Mouse (Mus musculus) adrenal gland, postnatal 4 days (tissue): ENCODE measurements around the gene Tnfrsf25. TPM values are rescaled to one million over a fixed set of nuclear protein-coding genes. Genes with fewer than 3 reads are reported as not detected.

ENCODE experiments used
- total RNA-seq, 2 experiments: library from RNA; stranded (reverse); gene quantifications; 2 replicates each; pipeline ENCODE4 v1.2.3; 2021

Tnfrsf25 gene
- total RNA-seq, 2 experiments from 2014 or later, result 1.2 to 1.4 TPM

Other genes with a start within 250 kb of the Tnfrsf25 start
- 10 to 100 TPM; 86.2 to 94.5 TPM for gene Dnajc11, start 182.2 kb upstream of the Tnfrsf25 start, total RNA-seq
- 10 to 100 TPM; 35.6 to 41.8 TPM for gene Thap3, start 126.9 kb upstream of the Tnfrsf25 start, total RNA-seq
- 10 to 100 TPM; 24.8 to 28.0 TPM for gene Phf13, start 119.7 kb upstream of the Tnfrsf25 start, total RNA-seq
- 10 to 100 TPM; 18.8 to 19.3 TPM for gene Klhl21, start 107.1 kb upstream of the Tnfrsf25 start, total RNA-seq
- 10 to 100 TPM; 16.8 to 17.0 TPM for gene Zbtb48, start 88.3 kb upstream of the Tnfrsf25 start, total RNA-seq
- under 1 TPM; 0.25 to 0.37 TPM for gene Tas1r1, start 77.4 kb upstream of the Tnfrsf25 start, total RNA-seq
- 10 to 100 TPM; 22.5 to 23.4 TPM for gene Nol9, start 76.6 kb upstream of the Tnfrsf25 start, total RNA-seq
- gene Plekhg5, start 43.4 kb upstream of the Tnfrsf25 start, total RNA-seq, result 10 to 100 TPM; 26.2 to 32.1 TPM
- gene Espn, start 36.4 kb downstream of the Tnfrsf25 start, total RNA-seq, result 1 to 10 TPM; 1.0 to 5.1 TPM
- gene Hes2, start 42.9 kb downstream of the Tnfrsf25 start, total RNA-seq, result not detected
- 10 to 100 TPM; 39.1 to 44.4 TPM for gene Acot7, start 62.2 kb downstream of the Tnfrsf25 start, total RNA-seq
- gene Gpr153, start 158.3 kb downstream of the Tnfrsf25 start, total RNA-seq, result 10 to 100 TPM; 13.9 to 15.5 TPM
- not detected for gene Hes3, start 175.7 kb downstream of the Tnfrsf25 start, total RNA-seq
- gene Icmt, start 181.3 kb downstream of the Tnfrsf25 start, total RNA-seq, result 10 to 100 TPM; 35.4 to 35.5 TPM
- 1 to 10 TPM; 1.2 to 1.3 TPM for gene Rnf207, start 203.1 kb downstream of the Tnfrsf25 start, total RNA-seq
- gene Rpl22, start 209.8 kb downstream of the Tnfrsf25 start, total RNA-seq, result 100 to 1,000 TPM; 608 to 640 TPM
- 10 to 100 TPM; 19.0 to 24.7 TPM for gene Chd5, start 222.7 kb downstream of the Tnfrsf25 start, total RNA-seq